Mouse (Mus musculus) liver, embryonic 14.5 days (tissue): ENCODE measurements around the gene Rbbp8nl.
A peak's percentile ranks its signal among the peaks of the same experiment; 100 is the strongest.

Experiments used
- CTCF ChIP-seq: IDR thresholded peaks from 2 replicates; pipeline ENCODE4 v1.5.1; 2016; ENCODE audit warnings: antibody characterized with exemption, low read depth, control low read depth
- EP300 ChIP-seq: IDR thresholded peaks from 2 replicates; pipeline ENCODE4 v1.6.1; 2016; ENCODE audit warnings: antibody characterized with exemption, low read depth

GRCm38 (mm10) chr2:180238591-180238990 is 51.1 kb downstream of the Rbbp8nl start:
- TF ChIP-seq CTCF (no peak), EP300 (0 out of 2 replicates have a peak, but pooled peaks have one; percentile 24)
